Mouse (Mus musculus) liver, embryonic 18 days (tissue): ENCODE measurements around the gene Pabpn1l. TPM values are rescaled to one million over a fixed set of nuclear protein-coding genes. Genes with fewer than 3 reads are reported as not detected.

Source experiments
- polyA plus RNA-seq: library from polyadenylated mRNA; depleted of rRNA; stranded (reverse); fragments of >200 nt; gene quantifications from 2 replicates; pipeline ENCODE4 v1.2.3, GENCODE M21; 2012; rRNA removed

Gene Pabpn1l
- not detected in 2 replicates for polyA plus RNA-seq

GRCm38 (mm10) chr8:122622727-122623126 lies at the start of gene Pabpn1l:
TSS of gene Pabpn1l (minus strand) at chr8:122622739.

GRCm38 (mm10) chr8:122611295-122612133 lies 11.0 kb downstream of the Pabpn1l start, which contains the start of the genes Galns and Trappc2l:
TSS of gene Galns (minus strand) at chr8:122611463.
TSS of gene Trappc2l (plus strand) at chr8:122611640.

GRCm38 (mm10) chr8:122576648-122577022 lies 45.9 kb downstream of the Pabpn1l start, which contains the start of gene Aprt:
TSS of gene Aprt (minus strand) at chr8:122576909.

Other genes with a start within 250 kb of the Pabpn1l start
- gene Zc3h18, start 246.1 kb downstream of the Pabpn1l start, polyA plus RNA-seq = 13.4 and 17.0 TPM in 2 replicates
- gene Il17c, start 200.7 kb downstream of the Pabpn1l start, polyA plus RNA-seq = 0.05 TPM in 1 of 2 replicates, not detected in the other
- gene Cyba, start 189.8 kb downstream of the Pabpn1l start, polyA plus RNA-seq = 107 and 119 TPM in 2 replicates
- gene Mvd, start 179.3 kb downstream of the Pabpn1l start, polyA plus RNA-seq = 29.7 and 41.7 TPM in 2 replicates
- gene Snai3, start 162.0 kb downstream of the Pabpn1l start, polyA plus RNA-seq = 0.84 and 0.85 TPM in 2 replicates
- gene Rnf166, start 146.7 kb downstream of the Pabpn1l start, polyA plus RNA-seq = 20.0 and 21.6 TPM in 2 replicates
- 10.9 and 11.2 TPM in 2 replicates for gene Ctu2, start 146.6 kb downstream of the Pabpn1l start, polyA plus RNA-seq
- gene Piezo1, start 71.4 kb downstream of the Pabpn1l start, polyA plus RNA-seq = 25.4 and 31.4 TPM in 2 replicates
- gene Cdt1, start 54.7 kb downstream of the Pabpn1l start, polyA plus RNA-seq = 26.5 and 28.6 TPM in 2 replicates
- gene Aprt, start 45.8 kb downstream of the Pabpn1l start, polyA plus RNA-seq = 113 and 120 TPM in 2 replicates
- 8.1 and 9.4 TPM in 2 replicates for gene Galns, start 11.3 kb downstream of the Pabpn1l start, polyA plus RNA-seq
- gene Trappc2l, start 11.1 kb downstream of the Pabpn1l start, polyA plus RNA-seq = 34.3 and 38.9 TPM in 2 replicates
- 0.65 and 0.79 TPM in 2 replicates for gene Cbfa2t3, start 76.4 kb upstream of the Pabpn1l start, polyA plus RNA-seq
- gene Acsf3, start 152.7 kb upstream of the Pabpn1l start, polyA plus RNA-seq = 10.7 and 12.5 TPM in 2 replicates
- 0.01 TPM in 2 replicates for gene Cdh15, start 225.2 kb upstream of the Pabpn1l start, polyA plus RNA-seq